Mouse (Mus musculus): ENCODE measurements around the gene Olfr406.

Olfr406 gene

DNA sequence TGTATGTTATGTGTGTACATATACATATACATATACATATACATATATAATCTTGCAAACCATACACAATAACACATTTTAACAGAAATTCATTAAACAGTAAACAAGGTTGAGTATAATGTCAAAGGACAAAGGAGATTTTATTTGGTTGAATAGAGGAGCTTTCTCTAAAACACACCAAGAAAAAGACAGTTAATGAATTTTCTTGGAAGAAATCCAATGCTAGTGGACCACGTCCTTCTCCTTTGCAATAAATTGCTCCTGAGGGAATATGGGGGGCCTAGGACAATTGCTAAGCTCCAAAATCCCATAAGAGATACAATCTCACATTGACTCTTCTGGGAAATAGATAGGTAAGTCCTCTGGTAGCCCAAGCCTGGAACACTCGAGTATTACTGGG, at the start of gene Olfr406:
Gene Olfr406, plus strand, starts transcription at position 301 of the 400 bp plus-strand sequence.
- no peak for DNase-seq (ENCODE audit: low spot score)

DNA sequence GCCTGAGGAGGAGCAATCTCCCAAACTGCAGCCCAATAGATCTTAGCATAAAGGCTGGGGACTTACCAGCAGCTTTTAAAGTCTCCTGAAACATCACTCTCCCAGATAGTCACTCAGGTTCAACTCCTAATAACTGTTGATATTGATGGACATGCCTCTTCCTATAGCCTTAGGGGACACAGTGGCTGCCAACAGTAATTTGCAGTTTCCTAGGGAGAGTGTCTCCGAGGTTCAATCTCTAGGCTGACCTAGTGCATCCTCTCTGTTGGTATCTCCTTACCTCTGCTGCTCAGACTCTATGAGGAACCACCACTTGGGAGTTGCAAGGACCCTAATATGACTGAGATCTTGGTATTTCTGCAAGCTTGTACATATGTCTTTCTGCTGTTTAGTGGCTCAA, 48.3 kb upstream of the Olfr406 start, which contains the start of gene Olfr43:
Gene Olfr43, minus strand, starts transcription at position 101 of the 400 bp plus-strand sequence.
- DNase-seq (ENCODE audit: low spot score), result no peak

DNA sequence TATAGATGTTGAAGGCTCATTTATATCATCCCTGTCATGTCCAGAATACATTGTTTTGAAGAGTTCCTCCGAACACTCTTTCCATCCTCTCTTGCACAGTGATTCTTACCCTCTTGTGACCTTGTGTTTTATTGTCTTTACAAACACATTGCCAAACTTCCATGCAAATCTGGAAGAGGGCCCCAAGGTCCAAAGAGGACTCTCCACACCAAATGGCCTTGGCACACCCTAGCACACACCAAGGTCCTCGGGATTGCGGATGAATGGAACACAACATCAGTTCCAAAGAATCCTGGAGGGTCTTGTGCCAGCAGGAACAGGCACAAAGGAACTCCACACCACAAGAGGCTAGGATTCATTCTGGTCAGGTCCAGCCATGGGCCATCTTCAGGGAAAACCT, 18.4 kb upstream of the Olfr406 start:
- no peak for DNase-seq (ENCODE audit: low spot score)

DNA sequence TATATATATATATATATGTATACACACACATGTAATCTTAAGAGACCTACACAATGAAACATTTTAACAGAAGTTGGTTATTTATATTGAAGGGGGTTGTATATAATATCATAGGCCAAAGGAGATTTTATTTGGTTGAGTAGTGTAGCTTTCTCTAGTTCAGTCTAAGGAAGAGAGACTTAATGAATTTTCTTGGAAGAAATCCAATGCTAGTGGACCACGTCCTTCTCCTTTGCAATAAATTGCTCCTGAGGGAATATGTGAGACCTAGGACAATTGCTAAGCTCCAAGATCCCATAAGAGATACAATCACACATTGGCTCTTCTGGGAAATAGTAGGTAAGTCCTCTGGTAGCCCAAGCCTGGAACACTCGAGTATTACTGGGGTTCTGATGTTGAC, 23.8 kb downstream of the Olfr406 start, which contains the start of gene Olfr59:
Gene Olfr59, plus strand, starts transcription at position 301 of the 400 bp plus-strand sequence.
- DNase-seq (ENCODE audit: low spot score), result no peak

DNA sequence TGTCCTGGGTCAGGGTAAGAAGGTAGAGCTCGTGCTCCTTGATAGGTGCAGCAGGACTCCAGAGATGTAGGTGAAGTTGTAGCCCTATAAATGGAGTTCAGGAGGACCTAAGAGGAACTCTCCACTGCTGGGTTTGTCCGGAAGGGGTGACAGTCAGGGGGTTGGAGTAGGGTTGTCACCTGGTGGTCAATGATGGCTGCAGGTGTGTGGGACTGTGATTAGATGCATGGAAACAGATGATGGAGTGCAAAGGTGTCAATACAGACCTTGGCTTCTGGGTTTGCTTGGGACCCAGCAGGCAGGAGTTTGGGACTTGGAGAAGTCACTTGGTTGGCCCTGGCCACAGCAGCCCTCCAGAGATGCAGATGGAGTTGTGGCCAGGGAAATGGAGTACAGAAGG, 27.6 kb downstream of the Olfr406 start:
- DNase-seq (ENCODE audit: low spot score), result no peak

All from c-Kit-positive CD71-positive TER-119-positive erythroid progenitor cells, embryonic 14.5 days (primary cell).